Mouse (Mus musculus): ENCODE measurements around the gene Caprin1. TPM values are rescaled to one million over a fixed set of nuclear protein-coding genes. Genes with fewer than 3 reads are reported as not detected.

Caprin1 gene
- polyA plus RNA-seq, 1 experiment from 2014 or later, result 269 TPM

- in situ Hi-C loops (cut with MboI; ENCODE audit: low pct_unique_long_range_greater_than_20kb), result loop anchor here (5.0 to 25.0 kb wide), 3 partner anchors 178 to 631 kb away; partner anchors contain the start of gene Abtb2
- TF ChIP-seq CTCF (IDR thresholded peaks at IDR 0.05), result no peak
- ChIA-PET POLR2A (no interaction called here), CTCF (interaction anchor here (4.4 kb wide), 1 partner anchor 179 kb away, joined by 30 read pairs; the partner anchor contains the start of gene Abtb2)
- no peak for DNase-seq (ENCODE audit: low read depth, low spot score)
- H3K27me3 ChIP-seq, result no peaks in the 10 kb centered on the region
- no peak for ATAC-seq
These were observed 54.6 kb downstream of the Caprin1 start for GRCm38 (mm10) chr2:103742821-103743220.

- in situ Hi-C loops (cut with MboI; ENCODE audit: low pct_unique_long_range_greater_than_20kb), result loop anchor here (25.0 kb wide), 1 partner anchor 619 kb away; no protein-coding TSS in a partner anchor
These were observed 66.0 kb downstream of the Caprin1 start for GRCm38 (mm10) chr2:103731423-103731822.

DNA sequence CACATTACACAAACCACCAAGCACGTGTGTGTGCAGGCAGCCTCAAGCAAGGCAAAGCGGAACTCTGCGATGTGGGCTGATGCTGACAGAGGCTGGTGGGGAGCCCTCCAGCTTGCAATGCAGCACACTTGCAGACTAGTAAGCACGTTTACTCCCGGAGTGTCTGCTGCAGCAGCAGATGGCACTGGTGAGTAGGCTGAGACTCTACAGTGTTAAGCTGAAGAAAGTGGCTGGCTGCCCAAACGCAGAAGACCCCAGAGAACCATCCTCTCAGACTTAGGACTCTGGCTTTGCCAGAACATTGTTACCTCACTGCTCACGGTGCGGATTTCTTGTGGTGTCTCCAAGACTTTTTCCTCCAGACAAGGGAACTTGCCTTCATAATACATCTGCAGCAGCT is 66.5 kb downstream of the Caprin1 start:
- ATAC-seq (no peak), DNase-seq (ENCODE audit: low read depth, low spot score) (no peak)
- CTCF ChIA-PET, result interaction anchor here (1.4 to 1.6 kb wide), 2 partner anchors 12 to 13 kb away, joined by 4 to 7 read pairs; no protein-coding TSS in a partner anchor
- in situ Hi-C loops (cut with MboI; ENCODE audit: low pct_unique_long_range_greater_than_20kb), result loop anchor here (25.0 kb wide), 1 partner anchor 619 kb away; no protein-coding TSS in a partner anchor
- POLR2A ChIA-PET, result no interaction called here
- H3K27me3 ChIP-seq, result no peaks in the 10 kb centered on the region
- no peak for TF ChIP-seq CTCF (IDR thresholded peaks at IDR 0.05)

More at GRCm38 (mm10) chr2:103731423-103731822, 66.0 kb downstream of the Caprin1 start:
- ChIA-PET CTCF (interaction anchor here (1.4 to 1.6 kb wide), 2 partner anchors 12 to 13 kb away, joined by 4 to 7 read pairs; no protein-coding TSS in a partner anchor), POLR2A (no interaction called here)
- no peak for DNase-seq (ENCODE audit: low read depth, low spot score)
- no peak for ATAC-seq
- no peak for TF ChIP-seq CTCF (IDR thresholded peaks at IDR 0.05)
- H3K27me3 ChIP-seq, result no peaks in the 10 kb centered on the region

GRCm38 (mm10) chr2:103728027-103728540 is 69.4 kb downstream of the Caprin1 start:
- no peak for TF ChIP-seq CTCF (IDR thresholded peaks at IDR 0.05)
- POLR2A ChIA-PET, result no interaction called here
- ATAC-seq (no peak), DNase-seq (ENCODE audit: low read depth, low spot score) (no peak)
- H3K27me3 ChIP-seq, result no peaks in the 10 kb centered on the region
- CTCF ChIA-PET, result interaction anchor here (1.2 to 1.4 kb wide), 2 partner anchors 9 to 271 kb away, joined by 3 read pairs; no protein-coding TSS in a partner anchor
- in situ Hi-C loops (cut with MboI; ENCODE audit: low pct_unique_long_range_greater_than_20kb), result loop anchor here (25.0 kb wide), 1 partner anchor 616 kb away; no protein-coding TSS in a partner anchor

GRCm38 (mm10) chr2:103724521-103724920 is 72.9 kb downstream of the Caprin1 start:
- DNase-seq (ENCODE audit: low read depth, low spot score) (no peak), ATAC-seq (no peak)
- POLR2A ChIA-PET, result no interaction called here
- in situ Hi-C loops (cut with MboI; ENCODE audit: low pct_unique_long_range_greater_than_20kb), result no loop called here
- no peak for TF ChIP-seq CTCF (IDR thresholded peaks at IDR 0.05)
- no peaks in the 10 kb centered on the region for H3K27me3 ChIP-seq
- CTCF ChIA-PET, result interaction anchor here (1.3 kb wide), 1 partner anchor 160 kb away, joined by 3 read pairs; no protein-coding TSS in a partner anchor

DNA sequence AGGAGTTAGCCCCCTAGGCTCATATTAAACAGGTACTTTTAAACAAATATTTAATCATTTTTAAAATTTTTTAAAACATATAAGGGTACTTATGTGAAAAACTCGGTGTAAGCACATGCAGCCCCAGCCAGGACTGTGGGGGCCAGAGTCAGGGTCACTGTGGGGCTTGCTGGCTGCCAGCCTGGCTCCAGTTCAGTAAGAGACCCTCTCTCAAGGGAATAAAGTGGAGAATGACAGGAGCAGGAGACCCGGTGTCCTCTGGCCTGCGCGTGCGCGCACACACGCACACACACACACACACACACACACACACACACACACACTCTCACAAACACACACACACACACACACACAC is 78.2 kb downstream of the Caprin1 start:
- DNase-seq (ENCODE audit: low read depth, low spot score) (no peak), ATAC-seq (no peak)
- TF ChIP-seq CTCF (IDR thresholded peaks at IDR 0.05), result no peak
- no peaks in the 10 kb centered on the region for H3K27me3 ChIP-seq
- in situ Hi-C loops (cut with MboI; ENCODE audit: low pct_unique_long_range_greater_than_20kb), result loop anchor here (5.0 kb wide), 1 partner anchor 152 kb away; the partner anchor contains the start of gene Abtb2
- CTCF ChIA-PET, result interaction anchor here (0.6 to 8.9 kb wide), 11 partner anchors 9 to 263 kb away, joined by 3 to 75 read pairs (median 4); partner anchors contain the start of gene Abtb2
- POLR2A ChIA-PET, result interaction anchor here (0.7 to 1.1 kb wide), 2 partner anchors 149 to 152 kb away, joined by 3 to 5 read pairs; no protein-coding TSS in a partner anchor

GRCm38 (mm10) chr2:103718594-103719291 is 78.7 kb downstream of the Caprin1 start:
- in situ Hi-C loops (cut with MboI; ENCODE audit: low pct_unique_long_range_greater_than_20kb), result loop anchor here (5.0 kb wide), 1 partner anchor 151 kb away; the partner anchor contains the start of gene Abtb2
- DNase-seq (ENCODE audit: low read depth, low spot score) (no peak), ATAC-seq (peak; percentile 66)
- TF ChIP-seq CTCF (IDR thresholded peaks at IDR 0.05), result no peak
- ChIA-PET CTCF (interaction anchor here (0.6 to 8.9 kb wide), 19 partner anchors 9 to 262 kb away, joined by 3 to 75 read pairs (median 4); partner anchors contain the start of gene Abtb2), POLR2A (interaction anchor here (1.1 kb wide), 1 partner anchor 148 kb away, joined by 3 read pairs; no protein-coding TSS in a partner anchor)
- no peaks in the 10 kb centered on the region for H3K27me3 ChIP-seq

DNA sequence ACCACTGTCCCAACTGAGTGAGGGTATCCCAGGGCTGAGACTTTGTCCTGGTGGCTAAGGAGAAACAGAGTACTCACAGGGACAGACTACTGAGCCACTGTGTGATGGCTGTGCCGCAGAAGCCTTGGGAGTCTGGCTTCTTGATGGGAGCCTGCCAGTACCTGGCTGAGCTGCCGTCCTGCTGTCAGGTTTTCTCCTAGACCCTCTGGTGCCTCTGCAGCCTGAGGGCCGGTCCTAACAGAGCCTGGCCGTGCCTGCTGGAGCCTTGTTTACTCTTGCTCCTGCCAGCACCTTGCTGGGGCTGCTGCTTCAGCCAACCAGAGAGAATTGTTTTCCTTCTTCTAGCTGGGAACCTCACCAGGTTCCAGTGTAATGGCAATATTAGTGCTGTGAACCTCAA is 83.0 kb downstream of the Caprin1 start:
- no peak for ATAC-seq
- no peak for TF ChIP-seq CTCF (IDR thresholded peaks at IDR 0.05)
- no peak for DNase-seq (ENCODE audit: low read depth, low spot score)
- in situ Hi-C loops (cut with MboI; ENCODE audit: low pct_unique_long_range_greater_than_20kb), result no loop called here
- CTCF ChIA-PET, result interaction anchor here (8.9 kb wide), 1 partner anchor 148 kb away, joined by 75 read pairs; the partner anchor contains the start of gene Abtb2
- no peaks in the 10 kb centered on the region for H3K27me3 ChIP-seq
- POLR2A ChIA-PET, result no interaction called here

DNA sequence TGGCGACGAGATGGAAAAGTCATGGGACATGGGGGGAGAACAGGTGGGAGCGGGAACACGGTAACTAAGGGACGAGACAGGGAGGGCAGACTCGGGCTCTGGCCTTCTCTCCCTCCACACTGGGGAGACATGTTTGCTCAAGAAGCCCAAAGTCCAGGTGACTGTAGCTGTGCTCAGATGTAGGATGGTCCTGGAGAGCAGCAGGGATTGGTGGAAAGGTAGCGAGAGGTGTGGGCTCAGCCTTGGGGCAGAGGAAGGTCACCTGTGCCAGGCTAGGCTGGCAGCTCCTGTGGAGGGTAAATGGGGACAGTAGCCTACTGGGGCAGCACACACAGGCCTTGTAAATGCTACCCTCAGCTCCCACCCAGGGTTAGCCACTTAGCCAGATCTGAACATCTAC is 83.6 kb downstream of the Caprin1 start:
- POLR2A ChIA-PET, result no interaction called here
- no peaks in the 10 kb centered on the region for H3K27me3 ChIP-seq

More for the DNA sequence above, 83.6 kb downstream of the Caprin1 start:
- no peak for DNase-seq (ENCODE audit: low read depth, low spot score)
- TF ChIP-seq CTCF (IDR thresholded peaks at IDR 0.05), result no peak
- ATAC-seq, result no peak
- in situ Hi-C loops (cut with MboI; ENCODE audit: low pct_unique_long_range_greater_than_20kb), result no loop called here
- CTCF ChIA-PET, result interaction anchor here (8.9 kb wide), 1 partner anchor 148 kb away, joined by 75 read pairs; the partner anchor contains the start of gene Abtb2

Other genes starting within 250 kb of the Caprin1 start
- 6.0 TPM for gene Abtb2, start 231.3 kb downstream of the Caprin1 start, polyA plus RNA-seq (2021)
- 28.3 TPM for gene Nat10, start 36.4 kb downstream of the Caprin1 start, polyA plus RNA-seq (2021)
- gene Lmo2, start 160.3 kb upstream of the Caprin1 start, polyA plus RNA-seq (2021), result 0.63 TPM
- gene Fbxo3, start 230.1 kb upstream of the Caprin1 start, polyA plus RNA-seq (2021), result 40.4 TPM
- 1.6 TPM for gene 4931422A03Rik, start 230.7 kb upstream of the Caprin1 start, polyA plus RNA-seq (2021)

Measured in Patski (cell line).